Mouse (Mus musculus): ENCODE measurements at regions not wholly inside any gene's neighbourhood (a gene's known extent, or its start where the extent isn't known, plus 50 kb on each side); places are given as distances from the start of the nearest gene placed in this dataset.

- DNase-seq (ENCODE audit: extremely low read depth, insufficient read length, low spot score) = no peak
These were observed 922.0 kb upstream of the Kif18a start for GRCm38 (mm10) chr2:108358500-108358899.

DNA sequence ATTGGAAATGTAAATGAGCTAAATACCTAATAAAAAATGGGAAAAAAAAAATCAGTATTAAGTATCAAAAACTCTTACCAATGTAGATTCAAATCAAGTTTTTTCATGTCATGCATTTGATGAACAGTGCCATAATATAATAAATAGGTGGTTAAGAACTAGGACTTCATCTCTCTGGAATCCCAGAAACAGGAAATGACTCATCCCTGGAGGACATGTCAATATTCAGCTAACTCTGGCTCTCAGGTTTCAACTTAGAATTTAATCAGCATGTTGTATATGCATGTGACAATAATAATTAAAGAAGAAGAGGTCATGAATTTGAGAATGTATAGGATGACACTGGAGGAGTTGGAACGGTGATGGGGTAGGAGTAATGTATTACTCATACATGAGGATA, 876.4 kb upstream of the Kif18a start:
- DNase-seq (ENCODE audit: extremely low read depth, insufficient read length, low spot score) = no peak

GRCm38 (mm10) chr2:108446598-108446997, 833.9 kb upstream of the Kif18a start:
- peak; percentile 0 for DNase-seq (ENCODE audit: extremely low read depth, insufficient read length, low spot score)

Data from 3134 (cell line).